Mouse (Mus musculus): ENCODE data around the gene Hoxc8.

- TF ChIP-seq POLR2A (IDR thresholded peaks at IDR 0.05; ENCODE audit: control insufficient read depth, low read depth, low read length), result no peak
- no peak for TF ChIP-seq CTCF (IDR thresholded peaks at IDR 0.05; ENCODE audit: control insufficient read depth, insufficient read depth, insufficient replicate concordance, low read depth, low read length)
Measured at GRCm38 (mm10) chr15:103002156-103002555, 11.7 kb downstream of the Hoxc8 start.

All from testis, adult 2 months (tissue).